Mouse (Mus musculus) erythroid progenitor cell, adult 5-6 weeks (primary cell): ENCODE measurements around the gene Speer3. TPM values are rescaled to one million over a fixed set of nuclear protein-coding genes. Genes with fewer than 3 reads are reported as not detected.
"Not testable (repeated sequence)": the region's sequence is repeated elsewhere in the genome, so short reads cannot be mapped to it uniquely, and the experiment has no call there.

Experiments used
- ATAC-seq: replicated peaks from 2 replicates; pipeline ENCODE4 v1.8.0; 2016; ENCODE audit warnings: moderate number of reproducible peaks, mild to moderate bottlenecking, moderate TSS enrichment, inconsistent platforms; ENCODE audit not compliant: poor library complexity, low FRiP score, severe bottlenecking
- total RNA-seq, 2 experiments: library from RNA; stranded (forward) in 1 of 2; stranded (reverse) in 1 of 2; fragments of 150-400 nt in 1 of 2; fragments of 186-747, 209-891 nt in 1 of 2; gene quantifications; 2 replicates each; pipeline versions ENCODE4 v1.2.3 to v1.2.4; 2015 to 2017; ENCODE audit warnings: low replicate concordance in 2 of 2

The Speer3 gene
- total RNA-seq (2015; ENCODE audit: low replicate concordance), result not detected in 2 replicates
- not detected in 2 replicates for total RNA-seq (2017; ENCODE audit: low replicate concordance)

- no peak for ATAC-seq
These were observed at the start of gene Speer3 for GRCm38 (mm10) chr5:13791319-13791718. Gene Speer3, plus strand, starts transcription at chr5:13791619.

DNA sequence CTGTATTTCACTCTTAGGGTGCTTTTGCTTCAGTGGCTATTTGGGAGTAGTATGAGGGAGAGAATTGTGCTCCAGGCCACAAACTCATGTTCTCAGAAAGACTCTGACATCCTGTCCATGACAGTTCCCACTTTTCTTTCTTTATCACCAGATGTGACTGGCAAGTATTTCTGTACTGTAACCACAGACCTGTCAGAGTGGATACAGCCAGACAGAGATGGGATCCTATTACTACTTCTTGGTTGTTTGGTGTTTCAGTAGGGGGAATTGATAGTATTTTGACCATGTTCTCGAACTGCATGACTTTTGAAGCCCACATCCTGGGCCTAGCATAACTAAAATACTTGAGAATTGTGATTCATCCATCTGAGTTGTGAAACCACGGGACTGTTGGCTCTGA, 19.1 kb downstream of the Speer3 start:
- ATAC-seq, result not testable (repeated sequence)

- ATAC-seq, result no peak
These were observed 33.7 kb downstream of the Speer3 start for GRCm38 (mm10) chr5:13825108-13825507.

GRCm38 (mm10) chr5:13826708-13827107, 35.3 kb downstream of the Speer3 start:
- no peak for ATAC-seq

DNA sequence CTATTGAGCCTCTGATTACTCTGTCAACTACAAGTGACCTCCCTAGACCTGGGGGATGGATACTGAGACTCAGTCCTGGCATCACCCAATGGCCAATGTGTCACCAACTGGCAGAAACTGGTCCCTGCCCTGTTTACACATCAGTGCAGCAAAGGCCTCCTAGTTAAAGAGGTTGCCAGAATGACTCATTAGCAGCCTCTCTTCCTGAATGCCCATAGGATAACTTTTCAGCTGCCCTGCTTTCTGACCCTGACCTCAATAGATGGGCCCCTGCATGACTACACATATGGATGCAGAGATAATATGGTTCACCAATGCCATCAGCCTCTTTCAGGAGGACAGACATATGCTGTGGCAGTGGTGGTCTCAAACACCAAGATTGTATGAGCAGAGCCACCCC, 52.9 kb downstream of the Speer3 start:
- no peak for ATAC-seq

Other genes starting within 250 kb of the Speer3 start
- gene Sema3e, start 233.7 kb downstream of the Speer3 start, total RNA-seq (2015; ENCODE audit: low replicate concordance), result not detected in 2 replicates
- not detected in 2 replicates for gene Sema3e, start 233.7 kb downstream of the Speer3 start, total RNA-seq (2017; ENCODE audit: low replicate concordance)